Mouse (Mus musculus): ENCODE results near the gene Crtc3.

Crtc3 gene

DNA sequence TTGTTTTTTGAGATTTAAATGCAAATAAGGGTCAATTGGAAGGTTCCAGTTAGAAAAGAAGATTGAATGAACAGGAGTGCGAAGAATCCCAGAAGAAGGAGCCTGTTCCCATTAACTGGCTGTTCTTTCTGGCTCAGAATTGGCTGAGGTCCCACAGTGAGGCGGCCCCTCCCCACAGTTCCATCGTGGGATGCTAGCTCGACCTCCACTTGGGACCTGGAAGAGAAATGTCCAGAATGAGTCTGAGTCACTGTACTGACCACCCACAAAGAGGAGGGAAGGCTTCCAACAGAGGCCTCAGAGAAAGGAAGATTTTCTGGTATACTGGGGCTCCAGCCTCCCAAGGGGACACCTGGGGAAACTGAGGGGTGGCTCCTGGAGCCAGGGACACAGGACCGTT is 130.1 kb downstream of the Crtc3 start:
- ChIA-PET POLR2A (interaction anchor here in 3 of 4 experiments (0.6 to 17.9 kb wide), 10 partner anchors 9 to 783 kb away, joined by 3 to 343 read pairs (median 4); partner anchors contain the start of genes Blm (in 2 of the 3) and Rccd1 (in 1 of the 3)), CTCF (interaction anchor here in 3 of 4 experiments (0.5 to 1.7 kb wide), 5 partner anchors 14 to 179 kb away, joined by 3 to 12 read pairs (median 4); no protein-coding TSS in a partner anchor)

DNA sequence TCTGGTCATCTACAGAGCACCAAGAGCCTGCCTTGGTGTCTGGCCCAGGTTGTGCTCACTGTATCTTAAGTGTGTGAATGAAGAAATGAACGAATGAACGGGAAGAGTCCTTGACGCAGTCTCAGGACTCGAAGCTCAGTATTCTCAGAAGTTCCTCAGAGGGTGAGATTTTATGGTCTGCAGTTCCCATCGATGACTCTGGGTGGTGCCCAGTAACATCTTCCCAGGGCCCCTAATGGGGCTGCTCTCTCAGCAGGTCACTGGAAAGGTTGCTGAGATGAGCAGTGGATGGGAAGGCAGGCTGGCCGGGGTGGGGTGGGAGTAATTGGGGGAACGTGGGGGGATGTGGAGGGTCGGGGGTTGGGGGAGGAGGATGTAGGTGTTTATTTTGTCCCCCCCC is 130.6 kb downstream of the Crtc3 start:
- POLR2A ChIA-PET, result interaction anchor here in 3 of 4 experiments (0.6 to 17.9 kb wide), 15 partner anchors 8 to 783 kb away, joined by 3 to 343 read pairs (median 4); partner anchors contain the start of genes Blm (in 2 of the 3) and Rccd1 (in 1 of the 3)
- CTCF ChIA-PET, result interaction anchor here in 3 of 4 experiments (0.5 to 1.7 kb wide), 12 partner anchors 15 to 759 kb away, joined by 3 to 12 read pairs (median 3); no protein-coding TSS in a partner anchor

DNA sequence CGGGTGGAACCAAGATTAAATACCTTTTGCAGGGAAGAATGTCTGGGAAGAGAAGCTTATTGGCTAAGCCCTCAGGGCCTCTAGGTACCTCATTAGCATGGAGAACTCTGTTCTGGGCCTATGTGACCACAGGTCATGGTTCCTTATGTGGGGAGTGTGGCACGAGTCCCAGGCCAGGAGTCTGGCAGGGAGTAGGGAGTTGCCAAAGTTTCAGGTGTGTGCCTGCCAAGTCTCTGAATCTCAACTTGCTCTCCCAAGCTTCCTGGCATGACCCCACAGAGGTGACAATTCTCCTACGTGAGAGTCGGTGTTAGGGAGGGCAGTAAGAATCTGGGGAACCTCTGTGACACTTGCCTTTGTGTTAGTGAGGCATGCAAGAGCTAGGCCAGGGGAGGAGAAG is 131.5 kb downstream of the Crtc3 start:
- CTCF ChIA-PET, result interaction anchor here (0.6 to 1.7 kb wide), 10 partner anchors 19 to 758 kb away, joined by 3 to 12 read pairs (median 3); no protein-coding TSS in a partner anchor
- POLR2A ChIA-PET, result interaction anchor here in 3 of 4 experiments (0.5 to 17.9 kb wide), 18 partner anchors 9 to 659 kb away, joined by 3 to 343 read pairs (median 3); partner anchors contain the start of gene Blm (in 3 of the 3)

DNA sequence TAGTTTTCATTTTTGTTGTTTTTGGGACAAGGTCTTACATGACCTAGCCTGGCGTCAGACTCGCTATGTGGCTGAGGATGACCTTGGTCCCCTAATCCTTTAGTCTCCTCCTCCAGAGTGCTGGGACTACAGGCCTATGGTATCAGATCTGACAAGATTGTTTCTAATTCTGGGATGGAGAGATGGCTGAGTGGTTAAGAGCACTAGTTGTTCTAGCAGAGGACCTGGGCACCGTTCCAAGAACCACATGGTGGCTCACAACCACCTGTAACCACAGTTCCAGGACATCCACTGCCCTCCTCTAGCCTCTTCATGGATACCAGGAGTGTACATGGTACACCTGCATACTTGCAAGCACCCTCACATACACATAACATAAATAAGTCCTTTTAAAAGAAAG is 132.5 kb downstream of the Crtc3 start:
- CTCF ChIA-PET, result interaction anchor here in 1 of 4 experiments (1.0 kb wide), 1 partner anchor 28 kb away, joined by 3 read pairs; no protein-coding TSS in a partner anchor
- POLR2A ChIA-PET, result interaction anchor here in 3 of 4 experiments (0.6 to 17.9 kb wide), 8 partner anchors 8 to 862 kb away, joined by 3 to 343 read pairs (median 6); partner anchors contain the start of gene Blm (in 3 of the 3)

DNA sequence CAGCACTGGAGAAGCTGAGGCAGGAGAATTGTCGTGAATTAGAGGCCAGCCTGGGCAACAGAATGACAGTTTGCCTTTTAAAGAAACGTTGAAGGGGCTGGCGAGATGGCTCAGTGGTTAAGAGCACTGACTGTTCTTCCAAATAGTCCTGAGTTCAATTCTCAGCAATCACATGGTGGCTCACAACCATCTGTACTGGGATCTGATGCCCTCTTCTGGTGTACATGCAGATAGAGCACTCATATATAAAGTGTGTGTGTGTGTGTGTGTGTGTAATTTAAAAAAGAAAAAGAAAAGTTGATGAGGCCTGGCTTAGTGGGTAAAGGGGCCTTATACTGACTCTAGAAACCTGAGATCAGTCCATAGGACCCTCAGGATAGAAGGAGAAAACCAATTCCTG is 133.5 kb downstream of the Crtc3 start:
- ChIA-PET POLR2A (interaction anchor here in 3 of 4 experiments (0.6 to 17.9 kb wide), 21 partner anchors 10 to 861 kb away, joined by 3 to 343 read pairs (median 3); partner anchors contain the start of genes Blm (in 3 of the 3), Prc1 (in 1 of the 3) and Rccd1 (in 1 of the 3)), CTCF (interaction anchor here (0.5 to 1.8 kb wide), 11 partner anchors 15 to 177 kb away, joined by 3 to 7 read pairs (median 3); no protein-coding TSS in a partner anchor)

DNA sequence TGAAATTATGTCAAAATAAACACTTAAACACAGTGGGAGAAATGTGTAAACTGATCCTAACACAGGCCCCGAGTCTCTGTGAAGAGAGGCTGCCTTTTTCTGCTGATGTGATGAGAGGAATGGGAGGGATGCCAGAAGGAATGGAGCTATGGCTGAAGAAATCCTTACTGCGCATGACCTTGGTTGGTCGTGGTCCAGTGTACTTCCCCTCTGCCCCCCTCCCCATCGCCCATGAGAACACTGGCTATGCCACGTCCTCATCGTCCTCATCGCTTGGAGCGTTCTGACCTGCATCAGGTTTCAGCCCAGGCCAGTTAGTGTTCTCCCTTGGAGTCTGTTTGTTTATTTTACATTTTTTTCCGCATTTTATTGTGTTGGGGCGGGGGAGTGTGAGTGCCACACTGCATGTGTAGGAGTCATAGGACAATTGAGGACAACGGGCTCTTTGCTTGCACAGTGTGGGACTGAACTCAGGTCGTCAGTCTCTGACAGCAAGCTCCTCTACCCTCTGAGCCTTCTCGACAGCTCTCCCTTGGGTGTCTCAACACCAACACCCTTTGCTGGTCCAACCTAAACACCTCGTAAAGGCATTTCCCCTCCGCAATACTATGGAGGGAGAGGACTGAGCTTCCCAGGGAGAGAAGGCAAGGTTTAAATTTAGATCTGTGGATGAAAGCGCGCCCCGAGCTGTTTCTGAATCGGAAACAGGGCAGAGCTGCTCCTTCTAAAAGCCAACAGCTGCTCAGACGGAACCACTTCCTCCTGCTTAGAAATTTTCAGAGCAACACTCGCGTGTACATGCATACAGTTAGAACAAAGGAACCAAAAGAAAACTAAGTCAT is 134.3 kb downstream of the Crtc3 start:
- POLR2A ChIA-PET, result interaction anchor here in 3 of 4 experiments (0.6 to 17.9 kb wide), 25 partner anchors 11 to 600 kb away, joined by 3 to 343 read pairs (median 3); partner anchors contain the start of genes Blm (in 3 of the 3), Prc1 (in 1 of the 3) and Rccd1 (in 1 of the 3)
- CTCF ChIA-PET, result interaction anchor here (0.5 to 1.8 kb wide), 12 partner anchors 14 to 235 kb away, joined by 3 to 7 read pairs (median 4); no protein-coding TSS in a partner anchor

DNA sequence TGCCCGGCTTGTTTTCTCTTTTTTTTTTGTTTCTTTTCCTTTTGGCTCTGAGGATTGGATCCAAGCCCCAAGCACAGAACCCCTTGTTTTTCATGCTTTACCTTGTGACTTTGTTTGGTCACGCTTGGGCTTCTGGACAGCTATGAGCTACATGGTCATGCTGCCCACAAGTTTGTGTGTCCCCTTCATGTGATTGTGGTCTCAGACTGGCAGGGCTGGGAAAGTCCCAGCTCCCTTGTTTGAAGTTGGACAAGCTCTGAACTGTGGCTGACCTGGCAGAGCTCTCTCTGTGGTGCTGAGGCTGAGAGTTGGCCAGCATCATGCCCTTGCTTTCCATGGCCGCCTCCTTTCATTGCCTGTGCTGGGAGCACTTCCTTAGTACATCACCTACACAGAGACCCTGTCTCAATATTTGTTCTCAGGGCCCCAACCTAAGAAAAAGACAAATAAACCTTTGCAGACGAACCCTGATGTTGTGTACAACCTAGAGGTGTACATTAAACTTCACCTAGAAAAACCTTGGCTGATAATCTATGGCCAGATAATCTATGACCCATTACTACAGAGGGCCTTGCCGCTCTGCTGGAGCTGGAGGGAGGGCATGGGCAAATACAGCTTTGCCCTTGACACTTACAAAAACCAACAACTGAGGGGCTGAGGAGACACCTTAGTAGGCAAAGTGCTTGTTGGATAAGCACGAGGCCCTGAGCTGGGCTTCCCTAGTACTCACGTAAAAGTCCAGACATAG is 140.0 kb downstream of the Crtc3 start:
- CTCF ChIA-PET, result interaction anchor here in 1 of 4 experiments (0.6 kb wide), 1 partner anchor 38 kb away, joined by 8 read pairs; no protein-coding TSS in a partner anchor
- POLR2A ChIA-PET, result interaction anchor here in 3 of 4 experiments (0.6 to 17.9 kb wide), 9 partner anchors 8 to 956 kb away, joined by 3 to 343 read pairs (median 3); partner anchors contain the start of gene Blm (in 2 of the 3)

DNA sequence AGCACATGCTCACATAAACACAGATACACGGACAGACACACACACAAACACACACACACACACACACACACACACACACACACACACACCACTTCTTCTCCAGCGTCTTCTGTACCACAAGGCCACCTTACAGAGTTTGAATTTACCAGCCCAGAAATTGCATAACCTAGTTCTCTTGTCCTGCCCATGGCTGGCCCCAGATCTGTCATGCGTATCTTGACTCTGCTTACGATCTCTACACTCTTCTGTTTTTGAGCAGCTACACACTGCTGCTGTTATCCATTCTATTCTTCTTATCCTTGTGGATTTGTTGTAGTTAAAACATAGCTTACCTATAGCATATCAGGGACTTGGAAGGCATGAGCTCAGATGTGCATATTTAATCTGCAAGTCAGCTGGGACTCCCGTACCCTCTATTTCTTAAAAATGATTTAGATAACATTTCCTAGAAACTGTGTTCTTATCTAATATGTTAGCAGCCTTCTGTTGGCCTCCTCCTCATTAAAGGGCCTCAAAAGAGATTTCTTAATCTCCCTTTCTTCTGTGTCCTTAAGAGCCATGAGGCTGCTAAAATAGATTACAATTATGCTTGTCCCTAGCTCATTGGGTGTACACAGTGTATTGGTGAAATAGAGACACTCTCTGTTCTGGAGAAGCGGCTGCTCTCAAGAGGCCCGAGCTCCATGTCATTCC is 146.4 kb downstream of the Crtc3 start:
- POLR2A ChIA-PET, result interaction anchor here in 3 of 4 experiments (0.6 to 14.9 kb wide), 11 partner anchors 7 to 495 kb away, joined by 3 to 343 read pairs (median 6); partner anchors contain the start of gene Blm (in 1 of the 3)

DNA sequence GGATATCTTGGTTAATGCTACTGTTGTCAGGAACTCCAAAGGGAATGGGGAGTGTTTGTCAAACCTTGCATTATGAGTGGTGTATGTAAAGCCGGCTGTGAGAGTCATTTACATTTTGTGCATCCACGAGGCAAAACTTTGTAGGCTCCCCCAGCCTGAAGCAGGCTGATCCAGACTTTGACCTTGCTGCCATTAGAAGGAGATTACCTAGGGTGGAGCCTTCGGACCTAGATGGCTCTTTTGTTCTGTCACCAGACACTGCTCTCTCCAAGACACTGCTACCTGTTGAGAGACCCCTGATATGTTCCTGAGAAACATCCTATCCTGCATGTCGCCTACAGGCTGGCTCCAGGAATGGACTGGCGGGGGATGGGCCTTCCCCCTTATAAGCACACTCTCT is 149.1 kb downstream of the Crtc3 start:
- POLR2A ChIA-PET, result interaction anchor here (0.7 to 14.9 kb wide), 30 partner anchors 10 to 885 kb away, joined by 3 to 343 read pairs (median 3); partner anchors contain the start of gene Sec11a (in 1 of the 4)
- CTCF ChIA-PET, result interaction anchor here in 2 of 4 experiments (0.6 to 0.7 kb wide), 2 partner anchors 15 to 153 kb away, joined by 3 to 6 read pairs; no protein-coding TSS in a partner anchor

More for the DNA sequence above, 146.4 kb downstream of the Crtc3 start:
- CTCF ChIA-PET, result interaction anchor here in 1 of 4 experiments (0.7 kb wide), 1 partner anchor 36 kb away, joined by 3 read pairs; no protein-coding TSS in a partner anchor
